Mouse (Mus musculus): ENCODE measurements around the gene Cd82.

The Cd82 gene

GRCm38 (mm10) chr2:93466314-93466713, 3.4 kb upstream of the Cd82 start:
- DNase-seq (ENCODE audit: low read depth, low spot score) = no peak

DNA sequence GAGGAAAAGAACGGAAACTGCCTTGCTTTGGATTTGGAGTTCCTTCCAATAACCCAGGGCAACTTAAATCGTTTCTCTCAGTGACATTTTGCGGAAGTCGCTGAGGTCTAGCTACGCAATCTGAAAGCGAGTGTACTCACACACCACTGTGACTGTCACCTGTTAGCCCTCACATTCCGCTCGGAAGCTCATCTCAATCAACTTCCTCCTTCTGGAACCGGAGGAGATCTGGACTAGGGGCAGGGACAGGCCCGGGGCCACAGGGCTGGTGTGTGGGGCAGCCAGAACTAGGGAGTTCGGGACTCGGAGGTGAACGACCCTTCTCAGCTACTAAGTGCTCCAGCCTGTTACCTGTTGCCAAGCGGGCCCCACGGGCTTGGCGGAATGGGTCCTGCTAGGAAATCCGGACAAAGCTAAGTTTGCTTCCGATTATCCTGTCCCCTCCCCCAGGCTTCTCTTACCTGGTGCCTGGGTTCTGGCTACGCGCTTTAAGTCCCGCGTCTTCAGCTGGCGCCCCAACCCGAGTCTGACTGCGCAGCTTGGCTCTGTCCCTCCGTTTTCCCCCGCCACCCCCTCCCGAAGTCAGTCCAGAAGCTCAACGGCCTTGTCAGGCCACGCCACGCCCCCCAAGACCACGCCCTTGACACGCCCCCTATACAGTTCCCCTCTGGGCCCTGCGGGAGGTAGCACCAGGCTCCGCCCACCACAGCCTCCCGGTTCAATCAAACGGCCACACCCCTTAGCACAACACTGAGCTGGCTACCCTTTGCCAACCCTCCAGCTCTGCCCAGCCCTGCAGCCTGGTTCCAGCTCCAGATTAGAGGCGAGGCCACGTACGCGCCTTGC, 848 bp downstream of the Cd82 start:
- peak; percentile 96 for DNase-seq (ENCODE audit: low read depth, low spot score)

GRCm38 (mm10) chr2:93460786-93461469, 2.0 kb downstream of the Cd82 start:
- DNase-seq (ENCODE audit: low read depth, low spot score) = no peak

- no peak for DNase-seq (ENCODE audit: low read depth, low spot score)
Observed at GRCm38 (mm10) chr2:93459208-93459920, 3.6 kb downstream of the Cd82 start.

DNA sequence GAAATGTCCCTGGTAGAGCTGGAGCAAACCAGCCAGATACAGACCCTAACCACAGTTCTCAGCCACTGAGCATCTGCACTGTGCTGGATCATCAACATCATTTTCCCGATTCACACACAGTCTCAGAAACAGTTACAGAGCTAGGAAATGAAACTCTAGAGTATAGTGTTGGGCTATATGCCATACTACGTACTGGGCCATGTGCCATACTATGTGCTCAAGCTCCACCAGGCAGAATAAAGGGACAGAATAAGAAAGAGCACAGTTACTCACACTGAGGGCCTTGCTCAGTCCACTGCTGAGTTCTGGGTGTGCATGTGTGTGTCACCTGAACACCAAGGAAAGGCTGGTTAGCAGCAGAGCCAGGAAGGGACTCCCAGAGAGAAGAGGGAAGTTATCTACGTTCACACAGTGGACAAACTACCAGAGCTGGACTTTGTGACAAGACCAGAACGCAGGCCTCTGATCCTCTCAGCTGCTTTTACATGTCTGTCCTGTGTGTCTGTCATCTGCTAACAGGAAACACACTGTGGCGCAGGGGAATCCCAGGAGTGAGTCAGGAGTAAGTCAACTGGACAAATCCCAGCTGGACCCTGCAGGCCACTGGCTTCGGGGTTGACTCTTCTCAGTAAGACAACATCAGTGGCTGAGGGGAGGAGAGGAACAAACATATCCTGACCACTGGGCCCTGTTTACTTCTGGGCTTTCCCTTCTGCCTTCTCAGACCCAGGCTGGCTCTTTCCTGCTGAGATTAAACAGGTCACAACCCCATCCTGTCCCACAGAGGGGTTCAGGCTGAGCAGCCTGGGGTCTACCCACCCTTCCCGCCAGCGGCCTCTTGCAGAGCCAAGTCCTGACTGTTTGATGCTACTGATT, 4.4 kb downstream of the Cd82 start:
- peak; percentile 94 for DNase-seq (ENCODE audit: low read depth, low spot score)

DNA sequence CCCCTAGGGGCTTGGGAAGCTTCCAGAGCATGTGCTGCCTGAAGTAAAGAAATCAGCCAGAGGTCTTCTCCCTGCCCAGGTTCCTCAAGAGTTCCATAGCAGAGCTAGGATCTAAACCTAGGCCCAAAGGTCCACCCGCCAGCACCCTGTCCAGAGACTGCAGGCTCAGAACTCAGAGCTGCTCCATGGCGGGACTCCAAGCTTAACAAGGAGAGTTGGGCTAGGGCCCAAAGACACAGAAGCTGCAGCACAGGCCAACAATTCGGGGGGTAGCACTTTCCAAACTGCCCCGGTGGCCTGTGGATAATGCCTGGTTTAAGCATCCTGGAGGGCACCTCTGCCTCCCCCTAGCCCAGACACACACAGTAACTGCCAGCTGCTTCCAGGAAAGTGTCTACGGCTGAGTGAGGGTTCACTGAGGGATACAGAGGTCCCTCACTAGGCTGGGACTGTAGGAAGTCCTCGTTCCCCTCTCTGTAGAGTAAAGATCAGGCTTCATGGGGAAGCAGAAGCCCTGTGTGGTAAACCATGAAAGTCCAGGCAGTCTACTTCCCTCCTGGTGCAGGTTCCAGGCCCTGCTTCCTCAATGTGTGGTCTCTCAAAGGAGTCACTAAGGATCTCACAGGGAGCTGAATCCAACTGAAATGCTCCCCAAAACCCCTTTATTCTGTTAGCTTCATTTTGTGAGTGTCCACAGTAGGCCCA, 5.4 kb downstream of the Cd82 start:
- no peak for DNase-seq (ENCODE audit: low read depth, low spot score)

DNA sequence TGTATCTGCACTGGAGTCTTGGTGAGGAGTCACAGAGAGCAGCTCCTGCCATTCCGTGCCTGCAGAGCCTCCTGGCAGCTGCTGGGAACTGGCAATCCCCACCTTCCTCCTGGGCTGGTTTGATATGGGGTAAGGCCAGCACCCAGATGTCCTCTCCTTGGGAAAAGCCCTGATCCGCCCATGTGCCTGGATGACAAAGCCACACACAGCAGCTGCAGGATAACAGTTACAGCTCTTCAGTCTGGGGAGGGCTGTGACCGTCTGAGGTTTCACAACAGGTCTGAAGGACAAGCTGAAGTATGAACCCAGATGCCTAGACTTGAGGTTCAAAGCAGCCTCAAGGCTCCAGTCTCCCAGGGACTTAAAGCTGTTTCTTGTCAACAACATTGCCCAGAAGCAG, 6.8 kb downstream of the Cd82 start:
- peak; percentile 20 for DNase-seq (ENCODE audit: low read depth, low spot score)

DNA sequence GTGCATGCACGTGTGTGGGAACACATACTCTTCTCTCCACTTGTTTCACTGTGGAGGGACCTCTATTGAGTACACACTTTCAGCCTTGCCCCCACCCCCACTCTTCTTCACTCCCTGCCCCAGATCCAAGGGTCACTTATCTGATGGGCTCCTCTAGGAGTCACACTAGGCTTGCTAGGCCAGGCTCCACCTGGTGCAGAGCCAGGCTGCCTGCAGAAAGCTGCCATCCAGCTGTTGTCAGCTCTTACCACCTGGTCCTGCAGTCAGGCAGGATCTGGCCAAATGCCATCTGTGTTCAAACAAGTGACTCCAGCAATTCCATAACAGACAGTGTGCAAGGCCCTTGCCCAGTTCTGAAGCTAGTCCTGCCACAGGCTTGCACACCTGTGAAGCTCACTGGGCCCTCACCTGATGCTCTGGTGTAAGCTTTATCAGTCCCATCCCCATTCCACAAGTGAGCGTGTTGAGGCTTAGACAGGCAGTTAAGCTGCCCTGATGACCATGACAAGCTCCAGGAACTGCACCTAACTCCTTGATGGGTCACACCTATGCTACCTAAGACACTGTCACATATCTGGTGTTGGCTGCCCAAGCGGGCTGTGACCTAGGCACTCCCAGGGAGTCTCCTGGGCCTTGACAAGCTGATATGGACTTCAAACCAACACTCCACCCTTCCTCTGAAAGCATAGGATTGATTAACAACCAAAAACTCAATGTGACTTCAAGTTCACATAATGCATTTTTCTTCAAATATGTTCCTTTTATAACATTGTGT, 7.9 kb downstream of the Cd82 start:
- DNase-seq (ENCODE audit: low read depth, low spot score) = peak; percentile 22

GRCm38 (mm10) chr2:93454334-93454733, 8.6 kb downstream of the Cd82 start:
- DNase-seq (ENCODE audit: low read depth, low spot score) = no peak

- DNase-seq (ENCODE audit: low read depth, low spot score) = no peak
Observed at GRCm38 (mm10) chr2:93453046-93453445, 9.9 kb downstream of the Cd82 start.

GRCm38 (mm10) chr2:93452506-93452905, 10.4 kb downstream of the Cd82 start:
- DNase-seq (ENCODE audit: low read depth, low spot score) = no peak

DNA sequence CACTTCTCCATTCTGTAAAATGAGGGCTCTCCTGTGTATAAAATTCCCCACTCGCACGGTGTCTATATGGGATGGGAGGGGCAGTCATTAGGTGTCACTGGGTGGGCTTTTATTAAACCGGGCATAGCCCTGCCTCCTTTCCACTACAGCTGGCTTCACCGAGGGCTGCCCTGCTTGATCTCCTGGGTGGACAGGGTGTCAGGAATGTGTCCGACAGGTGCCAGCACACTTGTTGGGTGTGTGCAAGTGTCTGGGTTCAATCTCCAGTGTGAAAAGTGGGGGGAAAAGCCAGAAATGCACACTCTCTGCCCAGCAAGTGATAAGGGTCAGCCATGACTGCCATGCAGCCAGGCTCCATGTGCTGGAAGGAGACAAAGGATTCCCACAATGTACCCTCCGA, 10.9 kb downstream of the Cd82 start:
- no peak for DNase-seq (ENCODE audit: low read depth, low spot score)

GRCm38 (mm10) chr2:93451219-93451938, 11.6 kb downstream of the Cd82 start:
- DNase-seq (ENCODE audit: low read depth, low spot score) = no peak

GRCm38 (mm10) chr2:93450695-93451094, 12.2 kb downstream of the Cd82 start:
- DNase-seq (ENCODE audit: low read depth, low spot score) = no peak

DNA sequence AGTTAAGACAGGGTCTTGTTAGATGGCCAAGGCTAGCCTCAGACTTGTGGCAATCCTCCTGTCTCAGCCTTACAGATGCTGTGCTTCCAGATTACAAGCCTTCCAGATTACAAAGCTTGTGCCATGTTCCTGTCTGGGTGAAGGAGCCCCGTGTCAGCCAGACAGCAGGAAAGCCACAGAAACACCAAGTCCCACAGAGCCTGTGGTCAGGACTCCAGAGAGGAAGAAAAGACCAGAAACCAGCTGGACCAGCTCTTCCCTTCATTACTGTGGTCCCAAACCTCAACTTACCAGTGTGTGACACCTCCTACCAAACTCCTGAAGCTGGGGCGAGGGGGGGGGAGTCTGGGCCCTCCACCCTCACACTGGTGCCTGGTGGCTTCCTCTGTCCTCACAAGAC, 13.3 kb downstream of the Cd82 start:
- no peak for DNase-seq (ENCODE audit: low read depth, low spot score)

DNA sequence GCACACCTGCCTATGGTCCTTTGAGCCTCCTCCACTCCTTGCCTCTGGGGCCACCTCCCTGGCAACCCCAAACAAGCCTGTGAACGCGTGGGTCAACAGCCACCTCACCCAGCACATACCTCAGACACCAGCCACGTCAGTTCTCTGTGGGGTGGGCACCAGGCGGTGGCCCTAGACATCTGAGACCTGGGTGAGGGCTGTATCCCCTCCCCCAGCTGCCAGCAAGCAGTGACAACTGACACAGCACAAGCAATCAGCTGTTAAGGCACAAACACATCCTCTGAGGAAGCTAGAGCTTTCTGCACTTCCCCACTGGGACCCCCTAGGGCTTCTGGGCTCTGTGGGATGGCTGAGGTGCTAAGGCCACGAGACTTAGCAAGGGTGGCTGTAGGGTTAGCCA, 14.2 kb downstream of the Cd82 start:
- DNase-seq (ENCODE audit: low read depth, low spot score) = no peak

- DNase-seq (ENCODE audit: low read depth, low spot score) = no peak
Observed at GRCm38 (mm10) chr2:93447500-93448249, 15.3 kb downstream of the Cd82 start.

DNA sequence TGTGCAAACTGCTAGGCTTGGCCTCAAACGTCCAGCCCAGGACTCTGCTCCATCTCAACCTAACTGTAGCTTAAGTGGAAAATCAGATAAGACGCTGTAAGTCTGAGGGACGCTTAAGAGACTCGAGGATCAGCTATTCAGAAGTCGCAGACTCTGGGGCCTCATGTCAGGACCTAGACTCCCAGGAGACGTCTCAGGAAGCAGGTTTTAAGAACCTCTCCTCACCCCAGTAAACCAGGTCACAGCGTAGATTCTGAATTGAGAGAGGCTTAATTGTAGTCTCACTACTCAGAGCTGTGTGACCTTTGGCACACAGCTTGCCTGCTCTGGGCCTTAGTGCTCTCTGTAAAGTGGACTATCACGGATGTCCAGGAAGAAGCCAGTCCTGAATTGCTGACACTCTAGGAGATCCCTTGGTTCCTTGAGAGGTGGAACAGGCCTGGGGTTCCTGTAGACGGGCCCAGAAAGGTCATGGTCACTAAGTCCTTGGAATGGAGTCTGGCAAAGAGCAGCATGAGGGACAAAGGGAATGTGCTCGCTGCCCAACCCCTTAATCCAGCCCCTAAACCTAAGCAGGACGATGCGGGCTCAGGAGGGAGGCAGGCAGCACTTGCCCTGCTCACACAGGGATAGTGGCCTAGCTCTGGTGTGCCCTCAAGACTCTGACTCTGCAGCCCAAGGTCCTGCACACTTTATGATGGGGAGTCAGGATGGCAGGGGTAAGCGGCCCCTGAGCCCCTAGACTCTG, 16.2 kb downstream of the Cd82 start:
- no peak for DNase-seq (ENCODE audit: low read depth, low spot score)
